ENCODE assay signal across 8 mouse cellular contexts in genomic region chr11:71019201-71020068, GRCm38 (mm10). TPM values are rescaled to one million over a fixed set of nuclear protein-coding genes. Genes with fewer than 3 reads are reported as not detected.
A peak's percentile ranks its signal among the peaks of the same experiment; 100 is the strongest.
DNase-seq lines count a peak whose midpoint lies in the region; ATAC-seq and TF ChIP-seq lines count a peak whose summit lies in the region.

Mis12 (plus strand) TSS chr11:71019611.
Derl2 (minus strand) TSS chr11:71019841.

- H3K4me3 ChIP-seq in hindbrain, embryonic 13.5 days, result peak within 1 kb of the TSS; percentile 90

- peak; percentile 100 for ATAC-seq in Patski
- ATAC-seq in hindbrain, embryonic 13.5 days (ENCODE audit: low FRiP score), result peak; percentile 100

- peak within 1 kb of the TSS; percentile 82 for H3K4me2 ChIP-seq in hindbrain, embryonic 13.5 days

- under 1% methylated on average over 71 of the region's 71 CpGs for WGBS in hindbrain, embryonic 13.5 days

- POLR2A ChIA-PET in Patski (lab: Charles Lee), result interaction anchor here (1.0 to 1.5 kb wide), 2 partner anchors 15 to 25 kb away, joined by 4 to 5 read pairs; partner anchors contain the start of gene Dhx33

- no peaks in the 10 kb centered on the region for H3K27me3 ChIP-seq in Patski
- no peaks in the 10 kb centered on the region for H3K27me3 ChIP-seq in hindbrain, embryonic 13.5 days

- no peak for TF ChIP-seq CTCF in Patski (IDR thresholded peaks at IDR 0.05)

- H3K9ac ChIP-seq in hindbrain, embryonic 13.5 days, result peak within 1 kb of the TSS; percentile 90

- peaks cover 8% of the 10 kb centered on the region for H3K36me3 ChIP-seq in hindbrain, embryonic 13.5 days

- H3K4me1 ChIP-seq in hindbrain, embryonic 13.5 days (replicated peaks), result peaks cover 45% of the 10 kb centered on the region

- DNase-seq in Patski (ENCODE audit: low read depth, low spot score), result peak; percentile 97
- peak; percentile 98 for DNase-seq in cerebellum, postnatal 14 days
- peak; percentile 99 to 100 for DNase-seq in frontal cortex, postnatal 14 days (ENCODE audit: low spot score in 2 of 2)
- DNase-seq in layer of hippocampus, postnatal 25 days (ENCODE audit: extremely low spot score in 1 of 2, low spot score in 1 of 2), result peak; percentile 87 to 93
- peak; percentile 100 for DNase-seq in lung, postnatal 25 days (ENCODE audit: low spot score)
- peak; percentile 99 for DNase-seq in retina, embryonic 14.5 days (ENCODE audit: low spot score)
- DNase-seq in thymus, postnatal 4 days, result peak; percentile 95

- CTCF ChIA-PET in Patski (lab: Charles Lee), result interaction anchor here (1.3 to 2.0 kb wide), 3 partner anchors 10 to 37 kb away, joined by 3 to 5 read pairs (median 4); partner anchors contain the start of gene C1qbp

- peak within 1 kb of the TSS; percentile 89 for H3K27ac ChIP-seq in hindbrain, embryonic 13.5 days

- in situ Hi-C loops in Patski (cut with MboI; ENCODE audit: low pct_unique_long_range_greater_than_20kb), result loop anchor here (25.0 kb wide), 1 partner anchor 1018 kb away; the partner anchor contains the start of genes Aipl1 and Pimreg

- no peaks in the 10 kb centered on the region for H3K9me3 ChIP-seq in hindbrain, embryonic 13.5 days

RNA-seq across cellular contexts. Expression of gene Mis12, which starts in this region (rescaled TPM):
- 30.3 TPM for polyA plus RNA-seq in Patski (2021)
- polyA plus RNA-seq in hindbrain, embryonic 13.5 days (2015; fragmentation: Nextera tagmentation; extraction: Ambion mirVana), result 39.0 and 40.9 TPM in 2 replicates
- total RNA-seq in layer of hippocampus, postnatal 25 days (2021), result 10 to 100 TPM; 12.9 to 15.7 TPM

RNA-seq across cellular contexts. Expression of gene Derl2, which starts in this region (rescaled TPM):
- 35.1 TPM for polyA plus RNA-seq in Patski (2021)
- 30.7 and 34.7 TPM in 2 replicates for polyA plus RNA-seq in hindbrain, embryonic 13.5 days (2015; fragmentation: Nextera tagmentation; extraction: Ambion mirVana)
- 10 to 100 TPM; 23.6 to 27.1 TPM for total RNA-seq in layer of hippocampus, postnatal 25 days (2021)

Comparison
In these comparisons a context has a peak if more than half of its experiments do, and no peak if none do; other contexts are left out.
1. Peak in every context shown above with its lines: DNase-seq, ATAC-seq, H3K4me3 ChIP-seq and H3K27ac ChIP-seq.